Mouse (Mus musculus) cortical plate, adult 2 months (tissue): ENCODE measurements around the gene Ftsj3.
A peak's percentile ranks its signal among the peaks of the same experiment; 100 is the strongest.

Experiments used
- CTCF ChIP-seq: fragments of 200-500 bp; IDR thresholded peaks from 2 replicates; pipeline ENCODE4 v1.5.1; 2011; ENCODE audit warnings: mild to moderate bottlenecking, control low read depth, low read length; ENCODE audit not compliant: insufficient read depth; ENCODE audit errors: extremely low read depth
- POLR2A ChIP-seq: fragments of 200-500 bp; IDR thresholded peaks from 2 replicates; pipeline ENCODE4 v1.6.1; 2011; ENCODE audit warnings: mild to moderate bottlenecking, low read length, control low read depth; ENCODE audit not compliant: insufficient read depth; ENCODE audit errors: extremely low read depth

GRCm38 (mm10) chr11:106246834-106247233 lies 9.0 kb downstream of the Ftsj3 start:
- TF ChIP-seq CTCF: 0 out of 2 replicates have a peak, but pooled peaks have one; percentile 13
- TF ChIP-seq POLR2A: no peak
